Mouse (Mus musculus) ES-Bruce4 (cell line): ENCODE results near the gene Ptpn14.
"Not testable (repeated sequence)": the region's sequence is repeated elsewhere in the genome, so short reads cannot be mapped to it uniquely, and the experiment has no call there.

Source experiments
- CTCF ChIP-seq: IDR thresholded peaks from one replicate; pipeline ENCODE4 v1.8.1; 2011; ENCODE audit warnings: low read depth, low read length
- POLR2A ChIP-seq: IDR thresholded peaks from one replicate; pipeline ENCODE4 v1.8.1; 2011; ENCODE audit warnings: low read length; ENCODE audit not compliant: insufficient read depth

DNA sequence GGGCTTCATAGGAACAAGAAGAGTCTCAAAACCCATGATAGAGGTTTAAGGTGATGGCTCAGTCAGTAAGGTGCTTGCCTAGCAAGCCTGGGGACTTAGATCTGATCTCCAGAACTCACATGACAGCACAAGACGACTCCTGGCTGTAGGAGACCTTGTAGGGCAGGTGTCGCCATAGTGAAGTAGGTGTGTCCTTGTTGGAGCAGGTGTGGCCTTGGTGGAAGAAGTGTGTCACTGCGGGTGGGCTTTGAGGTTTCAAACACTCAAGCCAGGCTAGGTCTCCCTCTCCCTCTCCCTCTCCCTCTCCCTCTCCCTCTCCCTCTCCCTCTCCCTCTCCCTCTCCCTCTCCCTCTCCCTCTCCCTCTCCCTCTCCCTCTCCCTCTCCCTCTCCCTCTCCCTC is 35.6 kb upstream of the Ptpn14 start:
- TF ChIP-seq CTCF, POLR2A: not testable (repeated sequence)
